Mouse (Mus musculus): ENCODE data around the gene Dcaf4.

Gene Dcaf4

GRCm38 (mm10) chr12:83544791-83545190 lies 24.5 kb downstream of the Dcaf4 start:
- no peak for DNase-seq (ENCODE audit: low spot score)

- DNase-seq (ENCODE audit: low spot score), result no peak
Measured at GRCm38 (mm10) chr12:83551305-83551704, 31.0 kb downstream of the Dcaf4 start.

GRCm38 (mm10) chr12:83553816-83554215 lies 33.5 kb downstream of the Dcaf4 start:
- no peak for DNase-seq (ENCODE audit: low spot score)

GRCm38 (mm10) chr12:83555605-83556004 lies 35.3 kb downstream of the Dcaf4 start:
- DNase-seq (ENCODE audit: low spot score), result no peak

- no peak for DNase-seq (ENCODE audit: low spot score)
Measured at GRCm38 (mm10) chr12:83558496-83558895, 38.2 kb downstream of the Dcaf4 start.

GRCm38 (mm10) chr12:83560189-83560588 lies 39.9 kb downstream of the Dcaf4 start:
- no peak for DNase-seq (ENCODE audit: low spot score)

GRCm38 (mm10) chr12:83562589-83562988 lies 42.3 kb downstream of the Dcaf4 start:
- DNase-seq (ENCODE audit: low spot score), result no peak

- no peak for DNase-seq (ENCODE audit: low spot score)
Measured at GRCm38 (mm10) chr12:83569866-83570265, 49.6 kb downstream of the Dcaf4 start.

- DNase-seq (ENCODE audit: low spot score), result no peak
Measured at GRCm38 (mm10) chr12:83572717-83573116, 52.5 kb downstream of the Dcaf4 start.

GRCm38 (mm10) chr12:83577445-83577844 lies 57.2 kb downstream of the Dcaf4 start:
- no peak for DNase-seq (ENCODE audit: low spot score)

GRCm38 (mm10) chr12:83578356-83578755 lies 58.1 kb downstream of the Dcaf4 start:
- no peak for DNase-seq (ENCODE audit: low spot score)

- DNase-seq (ENCODE audit: low spot score), result no peak
Measured at GRCm38 (mm10) chr12:83578896-83579569, 58.8 kb downstream of the Dcaf4 start.

GRCm38 (mm10) chr12:83580283-83580682 lies 60.0 kb downstream of the Dcaf4 start:
- DNase-seq (ENCODE audit: low spot score), result no peak

GRCm38 (mm10) chr12:83582106-83582505 lies 61.8 kb downstream of the Dcaf4 start:
- no peak for DNase-seq (ENCODE audit: low spot score)

- no peak for DNase-seq (ENCODE audit: low spot score)
Measured at GRCm38 (mm10) chr12:83582747-83583146, 62.5 kb downstream of the Dcaf4 start.

GRCm38 (mm10) chr12:83586628-83587027 lies 66.4 kb downstream of the Dcaf4 start:
- DNase-seq (ENCODE audit: low spot score), result no peak
